Mouse (Mus musculus) embryo, embryonic 10 days (tissue): Measurements from ENCODE around the gene Crybb1.

Experiments used
- DNase-seq: peaks from one replicate; pipeline ENCODE4 v3.0.0-alpha.2; 2015; ENCODE audit warnings: low spot score

The Crybb1 gene

GRCm38 (mm10) chr5:112286608-112286983 lies 31.0 kb downstream of the Crybb1 start:
- DNase-seq, result no peak

GRCm38 (mm10) chr5:112286984-112287641 lies 31.5 kb downstream of the Crybb1 start:
- DNase-seq, result no peak

GRCm38 (mm10) chr5:112287652-112288051 lies 32.0 kb downstream of the Crybb1 start:
- DNase-seq, result no peak

GRCm38 (mm10) chr5:112288193-112289141 lies 32.9 kb downstream of the Crybb1 start:
- DNase-seq, result no peak

GRCm38 (mm10) chr5:112289236-112289635 lies 33.6 kb downstream of the Crybb1 start:
- no peak for DNase-seq

GRCm38 (mm10) chr5:112289819-112290535 lies 34.4 kb downstream of the Crybb1 start:
- DNase-seq, result no peak

GRCm38 (mm10) chr5:112290536-112290880 lies 34.9 kb downstream of the Crybb1 start:
- no peak for DNase-seq

- DNase-seq, result no peak
Observed at GRCm38 (mm10) chr5:112291866-112292265, 36.3 kb downstream of the Crybb1 start.

- no peak for DNase-seq
Observed at GRCm38 (mm10) chr5:112292343-112292980, 36.8 kb downstream of the Crybb1 start.

- DNase-seq, result no peak
Observed at GRCm38 (mm10) chr5:112293800-112294199, 38.2 kb downstream of the Crybb1 start.

- DNase-seq, result no peak
Observed at GRCm38 (mm10) chr5:112294696-112295095, 39.1 kb downstream of the Crybb1 start.

GRCm38 (mm10) chr5:112295162-112295561 lies 39.5 kb downstream of the Crybb1 start:
- DNase-seq, result no peak

GRCm38 (mm10) chr5:112295564-112295963 lies 39.9 kb downstream of the Crybb1 start:
- no peak for DNase-seq

GRCm38 (mm10) chr5:112296404-112297181 lies 41.0 kb downstream of the Crybb1 start:
- no peak for DNase-seq

GRCm38 (mm10) chr5:112297257-112297656 lies 41.6 kb downstream of the Crybb1 start:
- no peak for DNase-seq

GRCm38 (mm10) chr5:112298226-112298988 lies 42.8 kb downstream of the Crybb1 start:
- DNase-seq, result no peak

- no peak for DNase-seq
Observed at GRCm38 (mm10) chr5:112299399-112299798, 43.8 kb downstream of the Crybb1 start.

- DNase-seq, result no peak
Observed at GRCm38 (mm10) chr5:112300112-112300511, 44.5 kb downstream of the Crybb1 start.

GRCm38 (mm10) chr5:112300721-112301308 lies 45.2 kb downstream of the Crybb1 start:
- DNase-seq, result no peak

GRCm38 (mm10) chr5:112301694-112302093 lies 46.1 kb downstream of the Crybb1 start:
- no peak for DNase-seq
